Mouse (Mus musculus): ENCODE data around the gene Gm10719.
"Not testable (repeated sequence)": the region's sequence is repeated elsewhere in the genome, so short reads cannot be mapped to it uniquely, and the experiment has no call there.

- TF ChIP-seq POLR2A (IDR thresholded peaks at IDR 0.05; ENCODE audit: insufficient read length, low read depth); MAX (IDR thresholded peaks at IDR 0.05; ENCODE audit: low read depth); POLR2AphosphoS2 (IDR thresholded peaks at IDR 0.05; ENCODE audit: insufficient read length, low read depth); USF1 (IDR thresholded peaks at IDR 0.05; ENCODE audit: low read depth); E2F4 (IDR thresholded peaks at IDR 0.05; ENCODE audit: insufficient read depth); MYOG (IDR thresholded peaks at IDR 0.05; ENCODE audit: control insufficient read depth in 1 of 3, insufficient read depth in 1 of 3, insufficient read length in 2 of 3, low read depth in 2 of 3): not testable (repeated sequence)
Measured at GRCm38 (mm10) chr9:3026136-3026535, 8.9 kb downstream of the Gm10719 start.

Data from myocyte (in vitro differentiated cells).